Mouse (Mus musculus): ENCODE data around the gene Rhbdd2.

Gene Rhbdd2

GRCm38 (mm10) chr5:135646038-135646437 lies 13.6 kb downstream of the Rhbdd2 start:
- DNase-seq, result no peak

- DNase-seq, result no peak
Measured at GRCm38 (mm10) chr5:135648461-135649308, 16.3 kb downstream of the Rhbdd2 start.

GRCm38 (mm10) chr5:135649309-135649633 lies 16.9 kb downstream of the Rhbdd2 start:
- no peak for DNase-seq

GRCm38 (mm10) chr5:135651536-135651935 lies 19.1 kb downstream of the Rhbdd2 start:
- DNase-seq, result no peak

GRCm38 (mm10) chr5:135653209-135653608 lies 20.8 kb downstream of the Rhbdd2 start:
- no peak for DNase-seq

GRCm38 (mm10) chr5:135656046-135656445 lies 23.6 kb downstream of the Rhbdd2 start:
- DNase-seq, result no peak

- no peak for DNase-seq
Measured at GRCm38 (mm10) chr5:135657128-135657527, 24.7 kb downstream of the Rhbdd2 start.

GRCm38 (mm10) chr5:135657703-135658373 lies 25.4 kb downstream of the Rhbdd2 start:
- DNase-seq, result no peak

- DNase-seq, result no peak
Measured at GRCm38 (mm10) chr5:135659956-135660355, 27.5 kb downstream of the Rhbdd2 start.

GRCm38 (mm10) chr5:135660535-135660934 lies 28.1 kb downstream of the Rhbdd2 start:
- no peak for DNase-seq

GRCm38 (mm10) chr5:135666890-135667289 lies 34.5 kb downstream of the Rhbdd2 start:
- DNase-seq, result no peak

GRCm38 (mm10) chr5:135668071-135668470 lies 35.7 kb downstream of the Rhbdd2 start:
- DNase-seq, result no peak

GRCm38 (mm10) chr5:135669741-135670275 lies 37.4 kb downstream of the Rhbdd2 start, which contains the start of gene Por:
Gene Por (plus strand): TSS chr5:135670033.
- peak; percentile 38 for DNase-seq

- no peak for DNase-seq
Measured at GRCm38 (mm10) chr5:135670881-135671280, 38.5 kb downstream of the Rhbdd2 start.

- DNase-seq, result peak; percentile 47
Measured at GRCm38 (mm10) chr5:135672509-135672908, 40.1 kb downstream of the Rhbdd2 start.

GRCm38 (mm10) chr5:135672980-135673379 lies 40.6 kb downstream of the Rhbdd2 start:
- DNase-seq, result peak; percentile 86

GRCm38 (mm10) chr5:135674349-135674775 lies 41.9 kb downstream of the Rhbdd2 start:
- DNase-seq, result peak; percentile 53

GRCm38 (mm10) chr5:135674821-135675220 lies 42.4 kb downstream of the Rhbdd2 start:
- peak; percentile 78 for DNase-seq

GRCm38 (mm10) chr5:135676696-135677095 lies 44.3 kb downstream of the Rhbdd2 start:
- DNase-seq, result no peak

GRCm38 (mm10) chr5:135677251-135677650 lies 44.8 kb downstream of the Rhbdd2 start:
- no peak for DNase-seq

GRCm38 (mm10) chr5:135678481-135678880 lies 46.1 kb downstream of the Rhbdd2 start:
- DNase-seq, result no peak

GRCm38 (mm10) chr5:135680967-135681545 lies 48.6 kb downstream of the Rhbdd2 start:
- DNase-seq, result no peak

GRCm38 (mm10) chr5:135682009-135682408 lies 49.6 kb downstream of the Rhbdd2 start:
- no peak for DNase-seq

Measured in kidney, postnatal 10 days (tissue).